Mouse (Mus musculus) forebrain, embryonic 12.5 days (tissue): ENCODE results near the gene Senp1. TPM values are rescaled to one million over a fixed set of nuclear protein-coding genes. Genes with fewer than 3 reads are reported as not detected.

ENCODE experiments used
- ATAC-seq: fragments of 200-750 bp; cut with Nextera tagmentation; 2 replicates; pipeline ENCODE4 v1.8.0; 2017; ENCODE audit warnings: moderate TSS enrichment; ENCODE audit not compliant: low FRiP score
- H3K27ac ChIP-seq: fragments of 300-500 bp; sonication (generic); 2 replicates; pipeline ENCODE4 v1.5.1; 2016; ENCODE audit warnings: mild to moderate bottlenecking
- H3K27me3 ChIP-seq: fragments of 300-500 bp; sonication (generic); 2 replicates; pipeline ENCODE4 v1.6.1; 2016; ENCODE audit warnings: mild to moderate bottlenecking
- H3K36me3 ChIP-seq: fragments of 300-500 bp; sonication (generic); replicated peaks from 2 replicates; pipeline ENCODE4 v1.6.1; 2016; ENCODE audit warnings: mild to moderate bottlenecking
- H3K4me1 ChIP-seq: fragments of 300-500 bp; sonication (generic); 2 replicates; pipeline ENCODE4 v1.6.1; 2016
- H3K4me2 ChIP-seq: fragments of 300-500 bp; sonication (generic); 2 replicates; pipeline ENCODE4 v1.6.1; 2016; ENCODE audit warnings: mild to moderate bottlenecking, moderate library complexity
- H3K4me3 ChIP-seq: fragments of 300-500 bp; sonication (generic); replicated peaks from 2 replicates; pipeline ENCODE4 v1.5.1; 2016; ENCODE audit warnings: mild to moderate bottlenecking
- H3K9ac ChIP-seq: fragments of 300-500 bp; sonication (generic); 2 replicates; pipeline ENCODE4 v1.6.1; 2016; ENCODE audit warnings: mild to moderate bottlenecking
- H3K9me3 ChIP-seq: fragments of 300-500 bp; sonication (generic); 2 replicates; pipeline ENCODE4 v1.6.1; 2016
- WGBS: fragments of 180-500 bp; shearing (Covaris S2); methylation state at CpG from one replicate; pipeline ENCODE4 v1.1.7; 2016; 5-methylcytosine and 5-hydroxymethylcytosine counted together
- polyA plus RNA-seq: library from polyadenylated mRNA; unstranded; fragments of >200 nt; fragmentation: Nextera tagmentation; extraction: Ambion mirVana; gene quantifications from 2 replicates; pipeline ENCODE4 v1.2.1, GENCODE M21; 2016

Senp1 gene
- polyA plus RNA-seq, 1 experiment from 2014 or later, result 39.6 TPM

- Histone ChIP-seq H3K4me1 (no peaks in the 10 kb centered on the region), H3K9me3 (no peaks in the 10 kb centered on the region), H3K4me2 (no peak overlapping the region), H3K9ac (no peak overlapping the region), H3K36me3 (peaks cover 58% of the 10 kb centered on the region), H3K27me3 (no peaks in the 10 kb centered on the region), H3K4me3 (no peak overlapping the region), H3K27ac (no peak overlapping the region)
- 88% methylated on average over 8 of the region's 8 CpGs for WGBS
- ATAC-seq, result no peak
Measured at GRCm38 (mm10) chr15:98069566-98070245, 23.8 kb downstream of the Senp1 start.

GRCm38 (mm10) chr15:98068506-98068905 lies 25.0 kb downstream of the Senp1 start:
- WGBS, result 89% methylated on average over 9 of the region's 9 CpGs
- Histone ChIP-seq H3K4me2 (no peak overlapping the region), H3K4me3 (no peak overlapping the region), H3K27me3 (no peaks in the 10 kb centered on the region), H3K4me1 (no peaks in the 10 kb centered on the region), H3K27ac (no peak overlapping the region), H3K36me3 (peaks cover 65% of the 10 kb centered on the region), H3K9ac (no peak overlapping the region), H3K9me3 (no peaks in the 10 kb centered on the region)
- ATAC-seq, result no peak

GRCm38 (mm10) chr15:98067492-98067891 lies 26.1 kb downstream of the Senp1 start:
- Histone ChIP-seq H3K36me3 (peaks cover 74% of the 10 kb centered on the region), H3K9me3 (no peaks in the 10 kb centered on the region), H3K4me1 (no peaks in the 10 kb centered on the region), H3K4me3 (no peak overlapping the region), H3K27me3 (no peaks in the 10 kb centered on the region), H3K4me2 (no peak overlapping the region), H3K27ac (no peak overlapping the region), H3K9ac (no peak overlapping the region)
- no peak for ATAC-seq
- 64% methylated on average over 3 of the region's 3 CpGs for WGBS

GRCm38 (mm10) chr15:98066602-98067001 lies 26.9 kb downstream of the Senp1 start:
- H3K36me3 ChIP-seq, result peaks cover 79% of the 10 kb centered on the region
- no peaks in the 10 kb centered on the region for H3K27me3 ChIP-seq
- H3K4me3 ChIP-seq, result no peak overlapping the region
- no peak overlapping the region for H3K4me2 ChIP-seq
- WGBS, result 97% methylated on average over 12 of the region's 12 CpGs
- H3K27ac ChIP-seq, result no peak overlapping the region
- ATAC-seq, result no peak
- no peaks in the 10 kb centered on the region for H3K9me3 ChIP-seq
- H3K9ac ChIP-seq, result no peak overlapping the region
- H3K4me1 ChIP-seq, result no peaks in the 10 kb centered on the region

- Histone ChIP-seq H3K9ac (no peak overlapping the region), H3K4me1 (no peaks in the 10 kb centered on the region), H3K27me3 (no peaks in the 10 kb centered on the region), H3K4me2 (no peak overlapping the region), H3K36me3 (peaks cover 83% of the 10 kb centered on the region), H3K27ac (no peak overlapping the region), H3K4me3 (no peak overlapping the region), H3K9me3 (no peaks in the 10 kb centered on the region)
- WGBS, result 94% methylated on average over 5 of the region's 5 CpGs
- ATAC-seq, result no peak
Measured at GRCm38 (mm10) chr15:98065881-98066280, 27.7 kb downstream of the Senp1 start.

- Histone ChIP-seq H3K4me3 (no peak overlapping the region), H3K36me3 (peaks cover 53% of the 10 kb centered on the region), H3K9me3 (no peaks in the 10 kb centered on the region), H3K4me1 (peaks cover 3% of the 10 kb centered on the region; the same call in 1 of the 2 replicates), H3K27ac (no peak overlapping the region), H3K4me2 (no peak overlapping the region), H3K27me3 (no peaks in the 10 kb centered on the region), H3K9ac (no peak overlapping the region)
- WGBS, result 29% methylated on average over 5 of the region's 5 CpGs
- ATAC-seq, result peak; percentile 46; the same call in 1 of the 2 replicates
Measured at GRCm38 (mm10) chr15:98055246-98055645, 38.3 kb downstream of the Senp1 start.

- Histone ChIP-seq H3K36me3 (peaks cover 62% of the 10 kb centered on the region), H3K27ac (no peak overlapping the region)
- ATAC-seq, result no peak
Measured at GRCm38 (mm10) chr15:98051685-98052084, 41.9 kb downstream of the Senp1 start.

GRCm38 (mm10) chr15:98048918-98049700 lies 44.4 kb downstream of the Senp1 start:
- Histone ChIP-seq H3K9ac (no peak overlapping the region), H3K27me3 (no peaks in the 10 kb centered on the region), H3K27ac (no peak overlapping the region), H3K4me1 (no peaks in the 10 kb centered on the region), H3K36me3 (peaks cover 80% of the 10 kb centered on the region), H3K9me3 (0 out of 2 replicates have a peak, but pooled peaks cover 6% of the 10 kb centered on the region), H3K4me2 (no peak overlapping the region), H3K4me3 (no peak overlapping the region)
- WGBS, result 94% methylated on average over 13 of the region's 13 CpGs
- no peak for ATAC-seq

More at GRCm38 (mm10) chr15:98051685-98052084, 41.9 kb downstream of the Senp1 start:
- WGBS, result 97% methylated on average over 5 of the region's 5 CpGs
- H3K4me1 ChIP-seq, result peaks cover 3% of the 10 kb centered on the region; the same call in 1 of the 2 replicates
- no peak overlapping the region for H3K4me3 ChIP-seq
- no peaks in the 10 kb centered on the region for H3K9me3 ChIP-seq
- H3K27me3 ChIP-seq, result no peaks in the 10 kb centered on the region
- no peak overlapping the region for H3K9ac ChIP-seq
- no peak overlapping the region for H3K4me2 ChIP-seq

GRCm38 (mm10) chr15:98044387-98044786 lies 49.2 kb downstream of the Senp1 start:
- 94% methylated on average over 5 of the region's 5 CpGs for WGBS
- no peak overlapping the region for H3K27ac ChIP-seq
- 0 out of 2 replicates have a peak, but pooled peaks cover 6% of the 10 kb centered on the region for H3K9me3 ChIP-seq
- no peak for ATAC-seq
- H3K4me3 ChIP-seq, result no peak overlapping the region
- no peaks in the 10 kb centered on the region for H3K4me1 ChIP-seq
- H3K9ac ChIP-seq, result no peak overlapping the region
- H3K27me3 ChIP-seq, result no peaks in the 10 kb centered on the region
- peaks cover 94% of the 10 kb centered on the region for H3K36me3 ChIP-seq
- H3K4me2 ChIP-seq, result no peak overlapping the region

- no peak overlapping the region for H3K27ac ChIP-seq
- H3K9ac ChIP-seq, result no peak overlapping the region
- no peak overlapping the region for H3K4me2 ChIP-seq
- H3K4me1 ChIP-seq, result no peaks in the 10 kb centered on the region
- no peaks in the 10 kb centered on the region for H3K27me3 ChIP-seq
- 97% methylated on average over 6 of the region's 6 CpGs for WGBS
- ATAC-seq, result no peak
- H3K36me3 ChIP-seq, result peaks cover 94% of the 10 kb centered on the region
- 0 out of 2 replicates have a peak, but pooled peaks cover 6% of the 10 kb centered on the region for H3K9me3 ChIP-seq
- no peak overlapping the region for H3K4me3 ChIP-seq
Measured at GRCm38 (mm10) chr15:98043967-98044366, 49.6 kb downstream of the Senp1 start.

GRCm38 (mm10) chr15:98042508-98042907 lies 51.0 kb downstream of the Senp1 start:
- Histone ChIP-seq H3K4me2 (no peak overlapping the region), H3K4me3 (no peak overlapping the region), H3K36me3 (peaks cover 91% of the 10 kb centered on the region), H3K9me3 (0 out of 2 replicates have a peak, but pooled peaks cover 6% of the 10 kb centered on the region), H3K27me3 (no peaks in the 10 kb centered on the region), H3K9ac (no peak overlapping the region), H3K4me1 (no peaks in the 10 kb centered on the region), H3K27ac (no peak overlapping the region)
- no peak for ATAC-seq
- WGBS, result 89% methylated on average over 12 of the region's 12 CpGs

- 89% methylated on average over 10 of the region's 10 CpGs for WGBS
Measured at GRCm38 (mm10) chr15:98039682-98040081, 53.9 kb downstream of the Senp1 start.

More at GRCm38 (mm10) chr15:98039682-98040081, 53.9 kb downstream of the Senp1 start:
- Histone ChIP-seq H3K36me3 (peaks cover 84% of the 10 kb centered on the region), H3K9me3 (0 out of 2 replicates have a peak, but pooled peaks cover 7% of the 10 kb centered on the region), H3K4me2 (no peak overlapping the region), H3K4me1 (peaks cover 11% of the 10 kb centered on the region), H3K27ac (no peak overlapping the region), H3K9ac (no peak overlapping the region), H3K4me3 (no peak overlapping the region), H3K27me3 (no peaks in the 10 kb centered on the region)
- ATAC-seq, result no peak
